Mouse (Mus musculus) gastrocnemius, postnatal 14 days (tissue): ENCODE data around the gene Nup214. TPM values are rescaled to one million over a fixed set of nuclear protein-coding genes. Genes with fewer than 3 reads are reported as not detected.
A peak's percentile ranks its signal among the peaks of the same experiment; 100 is the strongest.

Source experiments
- DNase-seq: peaks from one replicate; pipeline ENCODE4 v3.0.0; 2021; ENCODE audit warnings: mixed read lengths
- intact Hi-C: fragments of 180-260 bp; cut with DNase I; formaldehyde crosslinking; loops from one replicate; pipeline ENCODE4 v1.15.1; 2025; ENCODE audit warnings: low total_unique reads
- total RNA-seq, 2 experiments: library from RNA; stranded (reverse); gene quantifications; 2 replicates each; pipeline ENCODE4 v1.2.3; 2021

The Nup214 gene
- total RNA-seq, 2 experiments from 2014 or later, result 20.0 to 20.6 TPM

- no peak for DNase-seq
- intact Hi-C loops, result no loop called here
Measured at GRCm38 (mm10) chr2:32061722-32062505, 87.7 kb downstream of the Nup214 start.

- intact Hi-C loops, result no loop called here
- DNase-seq, result no peak
Measured at GRCm38 (mm10) chr2:32062626-32063410, 88.6 kb downstream of the Nup214 start.

- no peak for DNase-seq
- intact Hi-C loops, result no loop called here
Measured at GRCm38 (mm10) chr2:32063451-32064151, 89.4 kb downstream of the Nup214 start.

- intact Hi-C loops, result no loop called here
Measured at GRCm38 (mm10) chr2:32064913-32065312, 90.7 kb downstream of the Nup214 start.

GRCm38 (mm10) chr2:32065371-32065791 is 91.1 kb downstream of the Nup214 start:
- intact Hi-C loops, result no loop called here

More at GRCm38 (mm10) chr2:32064913-32065312, 90.7 kb downstream of the Nup214 start:
- peak; percentile 75 for DNase-seq

GRCm38 (mm10) chr2:32066005-32066404 is 91.8 kb downstream of the Nup214 start:
- DNase-seq, result no peak
- intact Hi-C loops, result no loop called here

More at GRCm38 (mm10) chr2:32065371-32065791, 91.1 kb downstream of the Nup214 start:
- no peak for DNase-seq

GRCm38 (mm10) chr2:32068811-32069607 is 94.8 kb downstream of the Nup214 start:
- intact Hi-C loops, result no loop called here
- no peak for DNase-seq

GRCm38 (mm10) chr2:32070747-32071146 is 96.5 kb downstream of the Nup214 start:
- no peak for DNase-seq
- intact Hi-C loops, result no loop called here

- intact Hi-C loops, result no loop called here
- peak; percentile 62 for DNase-seq
Measured at GRCm38 (mm10) chr2:32074404-32074803, 100.2 kb downstream of the Nup214 start.

GRCm38 (mm10) chr2:32075368-32075767 is 101.1 kb downstream of the Nup214 start:
- no peak for DNase-seq
- intact Hi-C loops, result no loop called here

- DNase-seq, result no peak
- intact Hi-C loops, result no loop called here
Measured at GRCm38 (mm10) chr2:32077744-32078143, 103.5 kb downstream of the Nup214 start.

GRCm38 (mm10) chr2:32078522-32078921 is 104.3 kb downstream of the Nup214 start:
- DNase-seq, result peak; percentile 61
- intact Hi-C loops, result no loop called here

GRCm38 (mm10) chr2:32079191-32079725 is 105.0 kb downstream of the Nup214 start:
- intact Hi-C loops, result no loop called here
- DNase-seq, result no peak

GRCm38 (mm10) chr2:32080681-32081080 is 106.4 kb downstream of the Nup214 start:
- DNase-seq, result no peak
- intact Hi-C loops, result no loop called here

GRCm38 (mm10) chr2:32081296-32081929 is 107.2 kb downstream of the Nup214 start:
- intact Hi-C loops, result no loop called here
- DNase-seq, result no peak

- no peak for DNase-seq
- intact Hi-C loops, result no loop called here
Measured at GRCm38 (mm10) chr2:32082229-32082628, 108.0 kb downstream of the Nup214 start.

- DNase-seq, result peak; percentile 54
- intact Hi-C loops, result no loop called here
Measured at GRCm38 (mm10) chr2:32083159-32084011, 109.1 kb downstream of the Nup214 start.
